Mouse (Mus musculus): ENCODE measurements around the gene Sulf2. TPM values are rescaled to one million over a fixed set of nuclear protein-coding genes. Genes with fewer than 3 reads are reported as not detected.
A peak's percentile ranks its signal among the peaks of the same experiment; 100 is the strongest.

Gene Sulf2
- total RNA-seq, 2 experiments from 2014 or later: 93.2 to 114 TPM

DNA sequence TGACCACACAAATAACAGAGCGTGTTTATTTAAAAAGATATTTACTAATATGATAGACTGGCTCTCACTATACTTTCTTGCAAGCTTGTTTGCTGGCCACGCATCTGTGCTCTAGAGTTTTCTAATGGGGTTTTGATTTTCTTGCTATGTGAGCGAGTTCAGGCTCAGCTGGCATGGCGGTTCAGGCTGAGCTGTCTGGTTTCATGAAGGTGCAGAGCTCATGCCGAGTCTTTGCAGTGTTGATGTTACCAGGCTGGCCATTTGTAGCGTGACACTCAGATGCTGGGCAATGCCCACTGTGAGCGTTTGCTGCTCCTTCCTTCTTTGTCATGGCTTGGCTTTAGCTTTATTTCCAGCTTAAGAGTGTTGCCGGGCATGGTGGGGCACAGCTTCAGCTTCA lies 93.0 kb downstream of the Sulf2 start:
- Histone ChIP-seq H3K27ac (no peak overlapping the region), H3K4me3 (no peak overlapping the region)
- no peak for DNase-seq (ENCODE audit: low spot score in 2 of 2)
- no peak for TF ChIP-seq CTCF (conservative IDR thresholded peaks at IDR 0.05)

DNA sequence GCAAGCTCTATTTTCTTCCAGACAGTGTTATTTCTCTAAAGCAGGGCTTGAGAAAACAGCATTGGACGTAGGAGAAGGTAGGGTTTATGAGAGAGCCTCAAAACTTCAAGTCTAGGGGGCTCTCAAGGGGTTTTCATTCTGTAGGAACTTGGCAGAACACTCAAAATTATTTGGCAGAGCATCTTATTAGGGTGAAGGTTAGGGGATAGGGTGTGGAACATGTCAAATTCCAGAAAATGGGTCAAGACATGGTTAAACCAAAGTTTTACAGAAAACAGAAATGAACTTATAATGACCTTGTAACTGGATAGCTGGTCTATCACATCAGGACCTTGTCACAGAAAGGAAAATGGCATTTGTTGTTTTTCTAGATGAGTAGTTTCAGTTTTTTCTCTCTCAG lies 93.5 kb downstream of the Sulf2 start:
- H3K27ac ChIP-seq: no peak overlapping the region
- no peak overlapping the region for H3K4me3 ChIP-seq
- no peak for TF ChIP-seq CTCF (conservative IDR thresholded peaks at IDR 0.05)
- no peak for DNase-seq (ENCODE audit: low spot score in 2 of 2)

DNA sequence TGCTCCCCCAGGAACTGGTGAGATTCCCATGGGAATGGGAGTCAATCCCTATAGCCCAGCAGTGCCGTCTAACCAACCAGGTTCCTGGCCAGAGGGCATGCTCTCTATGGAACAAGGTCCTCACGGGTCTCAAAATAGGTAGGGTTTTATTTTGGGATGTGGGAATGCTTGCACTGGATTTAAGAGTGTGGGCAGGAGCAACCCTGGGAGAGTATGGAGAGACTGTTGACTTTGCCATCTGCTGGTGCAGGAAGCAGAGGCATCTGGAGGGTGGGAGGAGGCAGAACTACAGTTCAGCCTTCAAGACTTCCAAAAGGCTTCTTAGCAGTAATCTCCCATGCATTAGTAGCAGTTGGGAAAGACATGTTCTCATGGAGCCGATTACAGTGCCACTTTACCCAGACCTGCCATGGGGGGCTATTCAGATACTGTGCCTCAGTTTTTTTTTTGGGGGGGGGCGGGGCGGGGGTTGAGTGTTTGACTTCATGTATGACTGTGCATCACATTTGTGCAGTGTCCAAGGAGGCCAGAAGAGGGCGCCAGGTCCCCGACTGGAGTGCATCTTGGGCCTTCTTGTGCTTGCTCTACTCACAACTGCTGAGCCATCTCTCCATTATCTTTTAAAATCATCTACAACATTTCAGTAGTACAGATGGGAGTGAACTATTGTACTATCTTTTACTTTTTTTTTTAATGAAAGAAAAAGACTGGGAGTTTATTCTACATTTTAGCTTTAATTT lies 95.6 kb downstream of the Sulf2 start:
- peak; percentile 55 to 79 for DNase-seq (ENCODE audit: low spot score in 2 of 2)
- peak; percentile 64 for TF ChIP-seq CTCF (conservative IDR thresholded peaks at IDR 0.05)
- H3K4me3 ChIP-seq: no peak overlapping the region

DNA sequence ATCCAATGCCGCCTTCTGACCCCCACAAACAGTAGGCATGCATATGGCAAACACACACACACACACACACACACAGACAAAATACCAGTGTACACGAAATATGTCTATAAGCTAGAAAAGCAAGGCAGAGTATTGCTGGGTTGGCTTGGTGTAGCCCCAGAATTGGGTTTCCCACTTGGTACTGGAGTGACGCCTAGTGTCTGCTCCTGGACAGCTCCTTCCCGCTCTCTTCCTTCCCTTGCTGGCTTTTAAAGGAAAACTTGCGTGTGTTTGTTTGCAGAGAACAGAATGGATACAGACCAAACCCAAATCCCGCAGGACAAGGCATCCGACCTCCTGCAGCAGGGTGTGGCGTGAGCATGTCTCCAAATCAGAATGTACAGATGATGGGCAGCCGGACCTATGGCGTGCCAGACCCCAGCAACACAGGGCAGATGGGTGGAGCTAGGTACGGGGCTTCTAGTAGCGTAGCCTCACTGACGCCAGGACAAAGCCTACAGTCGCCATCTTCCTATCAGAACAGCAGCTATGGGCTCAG lies 101.4 kb downstream of the Sulf2 start:
- Histone ChIP-seq H3K27ac (no peak overlapping the region), H3K4me3 (no peak overlapping the region)
- DNase-seq (ENCODE audit: low spot score in 2 of 2): no peak
- peak; percentile 62 for TF ChIP-seq CTCF (conservative IDR thresholded peaks at IDR 0.05)

More for the DNA sequence above, 95.6 kb downstream of the Sulf2 start:
- H3K27ac ChIP-seq: peak overlapping the region; percentile 63

DNA sequence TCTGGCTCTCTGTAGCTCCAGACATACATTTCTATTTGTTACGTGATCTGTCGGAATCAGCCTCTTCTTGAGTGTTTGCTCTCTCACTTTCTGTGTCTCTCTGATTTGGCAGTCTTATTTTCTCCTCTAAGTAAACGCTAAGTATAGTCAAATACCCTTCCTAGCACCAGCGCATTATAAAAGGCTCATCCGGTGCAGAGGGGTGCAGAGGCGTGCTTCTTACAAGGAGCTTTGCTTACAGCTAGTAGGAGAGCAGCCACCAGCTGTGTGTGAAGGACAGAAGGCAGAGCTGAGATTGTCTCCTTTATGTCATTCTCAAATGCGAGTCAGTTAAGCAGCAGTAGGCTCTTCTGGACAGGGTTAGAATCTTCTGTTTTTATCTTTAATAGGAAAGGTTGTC lies 103.5 kb downstream of the Sulf2 start:
- no peak overlapping the region for H3K4me3 ChIP-seq
- TF ChIP-seq CTCF (conservative IDR thresholded peaks at IDR 0.05): no peak
- DNase-seq (ENCODE audit: low spot score in 2 of 2): no peak
- H3K27ac ChIP-seq: no peak overlapping the region

DNA sequence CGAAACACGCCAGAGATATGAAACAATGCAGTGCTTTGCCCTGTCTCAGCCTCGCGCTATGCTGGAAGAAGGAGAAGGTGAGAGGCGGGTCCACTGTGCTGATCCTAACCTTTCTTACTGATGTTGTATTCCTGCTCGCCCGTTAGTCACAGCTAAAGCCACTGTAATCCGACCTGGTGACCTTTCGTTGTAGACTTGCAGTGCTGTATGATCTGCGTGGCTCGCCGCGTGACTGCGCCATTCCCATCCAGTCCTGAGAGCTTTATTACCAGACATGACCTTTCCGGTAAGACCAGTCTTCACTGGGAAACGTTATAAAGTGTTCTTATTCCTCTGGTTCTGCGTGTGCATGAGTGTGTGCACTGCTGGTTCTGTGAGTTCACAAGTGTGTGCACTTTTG lies 104.0 kb downstream of the Sulf2 start:
- H3K27ac ChIP-seq: no peak overlapping the region
- TF ChIP-seq CTCF (conservative IDR thresholded peaks at IDR 0.05): no peak
- DNase-seq (ENCODE audit: low spot score in 2 of 2): no peak

DNA sequence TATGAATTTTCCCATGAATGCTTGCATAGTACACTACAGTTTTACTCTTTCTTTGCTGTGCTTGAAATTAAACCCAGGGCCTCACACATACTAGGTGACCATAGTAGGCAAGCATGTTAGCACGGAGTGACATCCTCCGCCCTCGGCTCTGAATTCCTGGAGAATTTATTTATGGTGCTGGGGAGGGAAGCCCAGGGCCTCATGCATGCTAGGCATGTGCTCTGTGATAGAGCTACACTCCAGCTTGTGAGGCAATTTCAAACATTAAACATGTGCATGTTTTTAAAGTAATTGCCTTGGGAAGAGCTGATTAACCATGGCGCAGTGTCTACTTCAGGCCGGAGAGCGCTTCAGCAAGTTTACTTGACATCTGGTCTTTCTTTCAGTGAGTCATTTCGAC lies 106.6 kb downstream of the Sulf2 start:
- no peak overlapping the region for H3K27ac ChIP-seq
- H3K4me3 ChIP-seq: no peak overlapping the region
- no peak for TF ChIP-seq CTCF (conservative IDR thresholded peaks at IDR 0.05)
- no peak for DNase-seq (ENCODE audit: low spot score in 2 of 2)

More for the DNA sequence above, 104.0 kb downstream of the Sulf2 start:
- no peak overlapping the region for H3K4me3 ChIP-seq

DNA sequence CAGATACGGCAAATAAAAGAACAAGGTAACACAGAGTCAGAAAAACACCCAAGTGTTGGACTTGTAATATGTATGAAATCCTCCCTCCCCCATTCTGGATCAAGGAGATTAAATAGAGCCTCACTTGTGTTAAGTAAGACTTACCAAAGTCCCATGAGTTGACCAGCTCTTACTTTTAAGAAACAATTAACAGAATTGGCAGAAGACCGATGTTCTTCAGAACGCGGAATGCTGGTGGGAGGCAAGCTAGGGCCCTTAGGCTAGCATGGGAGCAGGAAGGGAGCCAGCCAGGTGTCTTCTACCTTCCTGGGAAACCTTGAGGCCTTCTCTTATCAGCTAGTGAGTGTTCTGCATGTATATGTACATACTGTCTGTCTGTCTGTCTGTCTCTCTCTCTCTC lies 107.5 kb downstream of the Sulf2 start:
- no peak for TF ChIP-seq CTCF (conservative IDR thresholded peaks at IDR 0.05)
- H3K4me3 ChIP-seq: no peak overlapping the region
- no peak overlapping the region for H3K27ac ChIP-seq
- no peak for DNase-seq (ENCODE audit: low spot score in 2 of 2)

DNA sequence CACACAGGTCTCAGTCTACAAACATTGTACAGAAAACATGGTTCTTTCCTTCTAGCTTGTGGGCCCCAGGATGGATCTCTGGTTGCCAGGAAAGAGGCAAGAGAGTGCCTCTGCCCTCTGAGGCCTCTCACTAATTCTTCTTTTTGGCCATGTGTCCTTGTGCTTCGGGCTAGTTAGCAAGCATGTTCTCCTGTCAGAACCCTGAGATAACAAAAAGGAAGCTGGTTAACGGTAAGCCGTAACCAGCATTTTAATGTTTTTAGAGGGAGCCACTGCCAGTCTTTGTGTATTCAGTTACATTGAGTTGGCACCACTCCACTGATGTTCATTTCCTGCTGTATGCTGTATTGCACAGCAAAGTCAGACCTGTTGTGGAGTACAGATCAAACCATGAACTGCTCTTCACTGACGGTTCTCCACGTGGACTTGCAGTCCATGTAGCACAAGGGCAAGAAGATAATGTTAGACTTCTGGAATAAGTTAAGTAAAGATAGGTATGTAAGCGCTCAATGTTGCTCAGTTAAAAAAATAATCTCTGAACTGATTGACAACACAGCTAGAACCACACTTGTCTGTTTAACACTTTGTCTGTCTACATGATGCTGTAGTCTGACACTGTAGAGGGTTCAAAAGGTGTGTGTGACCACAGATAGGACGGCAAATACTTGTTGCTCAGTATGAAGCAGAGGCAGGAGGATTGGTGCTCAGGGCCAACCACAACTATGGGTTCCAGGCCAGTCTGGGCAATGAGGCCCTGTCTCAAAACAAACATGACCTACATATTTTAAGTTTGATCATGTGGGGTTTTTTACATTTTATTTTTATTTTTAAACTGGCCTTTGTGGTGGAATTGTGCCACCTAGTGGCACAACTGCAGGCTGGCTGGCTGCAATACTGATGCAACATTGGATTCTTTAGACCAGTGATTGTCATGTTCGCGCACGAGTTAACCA lies 109.6 kb downstream of the Sulf2 start:
- H3K4me3 ChIP-seq: no peak overlapping the region
- peak; percentile 96 for TF ChIP-seq CTCF (conservative IDR thresholded peaks at IDR 0.05)
- no peak for DNase-seq (ENCODE audit: low spot score in 2 of 2)
- peak overlapping the region; percentile 58 for H3K27ac ChIP-seq

DNA sequence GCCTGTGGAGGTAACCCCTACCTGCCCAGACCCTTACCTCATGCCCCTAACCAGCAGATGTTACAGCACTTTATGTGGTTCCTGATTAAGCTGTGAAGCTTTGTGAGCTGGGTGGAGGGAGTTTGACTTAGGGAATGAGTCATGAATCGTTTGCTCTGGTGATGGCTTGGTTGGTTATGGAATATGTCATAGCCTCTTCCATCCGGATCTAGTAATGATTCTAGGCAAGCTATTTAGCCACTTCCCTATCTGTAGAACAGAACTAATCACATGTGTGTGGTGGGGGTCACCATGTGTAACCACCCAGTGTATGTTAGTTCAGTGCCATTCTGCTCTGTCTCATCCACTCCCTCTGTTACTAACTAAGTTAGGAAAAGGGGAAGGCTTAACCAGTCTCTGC lies 110.5 kb downstream of the Sulf2 start:
- no peak for TF ChIP-seq CTCF (conservative IDR thresholded peaks at IDR 0.05)
- H3K27ac ChIP-seq: peak overlapping the region; percentile 58; the same call in 1 of the 2 replicates
- no peak overlapping the region for H3K4me3 ChIP-seq
- DNase-seq (ENCODE audit: low spot score in 2 of 2): no peak

DNA sequence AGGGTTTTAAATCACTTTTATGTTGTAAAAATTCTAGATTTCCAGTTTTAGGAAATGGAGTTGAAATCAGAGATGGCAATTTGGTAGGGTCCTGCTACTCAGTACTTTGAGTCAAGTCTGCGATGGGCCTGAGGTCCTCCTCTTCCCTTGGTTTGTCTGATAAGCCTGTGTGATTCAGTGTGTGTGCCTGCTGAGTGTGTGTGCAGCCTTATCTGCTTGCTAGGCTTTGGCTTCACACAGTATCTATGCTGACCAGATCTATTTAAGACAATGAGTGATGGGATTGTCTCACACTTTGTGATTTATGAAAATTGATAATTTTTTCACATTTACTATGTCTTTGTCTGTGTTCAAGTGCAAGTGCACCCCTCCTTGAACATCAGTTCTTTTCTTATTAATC lies 112.9 kb downstream of the Sulf2 start:
- no peak overlapping the region for H3K27ac ChIP-seq
- no peak for DNase-seq (ENCODE audit: low spot score in 2 of 2)
- no peak overlapping the region for H3K4me3 ChIP-seq
- TF ChIP-seq CTCF (conservative IDR thresholded peaks at IDR 0.05): no peak

DNA sequence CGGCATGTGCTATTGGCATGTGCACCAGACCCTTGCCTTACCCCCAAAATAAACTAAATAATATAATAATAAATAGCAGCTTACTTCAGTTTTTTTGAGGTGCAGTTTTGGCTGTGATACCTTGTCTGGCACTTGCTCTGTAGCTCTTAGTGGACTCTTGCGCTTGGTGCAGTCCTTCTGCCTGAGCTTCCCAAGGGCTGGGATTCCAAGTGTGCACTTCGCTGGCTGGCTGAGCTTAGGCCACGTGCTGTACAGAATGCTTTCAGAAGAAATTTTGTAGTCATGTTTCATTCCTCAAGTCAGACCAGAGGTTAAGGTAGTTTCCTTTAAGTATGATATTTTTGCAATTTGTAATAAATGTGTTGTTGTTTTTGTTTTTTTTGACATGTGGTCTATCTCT lies 115.8 kb downstream of the Sulf2 start:
- TF ChIP-seq CTCF (conservative IDR thresholded peaks at IDR 0.05): no peak
- no peak for DNase-seq (ENCODE audit: low spot score in 2 of 2)
- Histone ChIP-seq H3K4me3 (no peak overlapping the region), H3K27ac (no peak overlapping the region)

DNA sequence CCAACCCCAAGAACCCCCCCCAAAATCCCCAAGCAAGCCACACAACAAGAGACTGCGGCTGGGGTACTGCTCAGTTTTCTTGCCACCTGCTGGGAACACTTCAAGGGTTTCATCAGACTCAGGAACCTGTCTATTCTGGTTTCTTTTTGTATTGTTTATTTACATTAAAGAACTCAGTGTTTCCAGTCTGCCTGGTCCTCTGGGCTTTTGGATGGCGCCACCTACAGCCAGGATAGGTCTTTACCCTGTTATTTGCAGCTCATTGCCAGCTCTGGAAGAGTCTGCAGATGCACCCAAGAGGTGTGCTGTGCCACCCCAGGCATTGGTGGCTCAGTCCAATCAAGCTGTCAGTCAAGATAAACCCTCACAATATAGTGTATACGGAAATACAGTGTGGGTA lies 119.7 kb downstream of the Sulf2 start:
- Histone ChIP-seq H3K27ac (peak overlapping the region; percentile 19; the same call in 1 of the 2 replicates), H3K4me3 (no peak overlapping the region)
- peak in 1 of 2 experiments; percentile 52 for DNase-seq (ENCODE audit: low spot score in 2 of 2)
- TF ChIP-seq CTCF (conservative IDR thresholded peaks at IDR 0.05): peak; percentile 81

All from layer of hippocampus, adult 2 months (tissue).